Mouse (Mus musculus) midbrain, postnatal 0 days (tissue): ENCODE results near the gene 2410131K14Rik. TPM values are rescaled to one million over a fixed set of nuclear protein-coding genes. Genes with fewer than 3 reads are reported as not detected.
A peak's percentile ranks its signal among the peaks of the same experiment; 100 is the strongest.

Experiments used
- ATAC-seq: fragments of 200-750 bp; cut with Nextera tagmentation; 2 replicates; pipeline ENCODE4 v1.8.0; 2017; ENCODE audit warnings: moderate number of reproducible peaks, mild to moderate bottlenecking, moderate TSS enrichment, moderate library complexity; ENCODE audit not compliant: low FRiP score
- DNase-seq: peaks from one replicate; pipeline ENCODE4 v3.0.0-alpha.2; 2015; ENCODE audit warnings: low spot score
- H3K27ac ChIP-seq: fragments of 300-500 bp; sonication (generic); 2 replicates; pipeline ENCODE4 v1.5.1; 2014; ENCODE audit warnings: low read depth, mild to moderate bottlenecking, low read length, mixed read lengths
- H3K27me3 ChIP-seq: fragments of 300-500 bp; sonication (generic); 2 replicates; pipeline ENCODE4 v1.6.1; 2014; ENCODE audit warnings: low read length, control low read depth, mixed read lengths; ENCODE audit not compliant: insufficient read depth
- H3K36me3 ChIP-seq: fragments of 300-500 bp; sonication (generic); 2 replicates; pipeline ENCODE4 v1.6.1; 2014; ENCODE audit warnings: low read length, control low read depth, mixed read lengths; ENCODE audit not compliant: insufficient read depth
- H3K4me1 ChIP-seq: fragments of 300-500 bp; sonication (generic); 2 replicates; pipeline ENCODE4 v1.6.1; 2014; ENCODE audit warnings: mild to moderate bottlenecking, control low read depth, antibody characterized with exemption, low read length, mixed read lengths; ENCODE audit not compliant: insufficient read depth
- H3K4me2 ChIP-seq: fragments of 300-500 bp; sonication (generic); 2 replicates; pipeline ENCODE4 v1.6.1; 2014; ENCODE audit warnings: low read depth, mild to moderate bottlenecking, low read length, mixed read lengths; ENCODE audit not compliant: poor library complexity, severe bottlenecking
- H3K4me3 ChIP-seq: fragments of 300-500 bp; sonication (generic); 2 replicates; pipeline ENCODE4 v1.5.1; 2014; ENCODE audit warnings: low read depth, mild to moderate bottlenecking, low read length, moderate library complexity
- H3K9ac ChIP-seq: fragments of 300-500 bp; sonication (generic); replicated peaks from 2 replicates; pipeline ENCODE4 v1.6.1; 2014; ENCODE audit warnings: mild to moderate bottlenecking, low read length, moderate library complexity, mixed read lengths; ENCODE audit not compliant: poor library complexity, severe bottlenecking
- H3K9me3 ChIP-seq: fragments of 300-500 bp; sonication (generic); 2 replicates; pipeline ENCODE4 v1.6.1; 2016; ENCODE audit warnings: low read length, control low read depth
- CTCF ChIP-seq: IDR thresholded peaks from 2 replicates; pipeline ENCODE4 v1.5.1; 2016; ENCODE audit warnings: antibody characterized with exemption, mild to moderate bottlenecking
- WGBS: fragments of 180-500 bp; shearing (Covaris S2); extraction: QIAGEN DNeasy Blood & Tissue Kit; methylation state at CpG from one replicate; pipeline ENCODE4 v1.1.7; 2014; 5-methylcytosine and 5-hydroxymethylcytosine counted together
- polyA plus RNA-seq: library from polyadenylated mRNA; unstranded; fragments of >200 nt; fragmentation: Nextera tagmentation; extraction: Ambion mirVana; gene quantifications from 2 replicates; pipeline ENCODE4 v1.2.1, GENCODE M21; 2015
- total RNA-seq: library from RNA; depleted of rRNA; stranded (reverse); fragments of >200 nt; gene quantifications from 2 replicates; pipeline ENCODE4 v1.2.3, GENCODE M21; 2014; rRNA removed

2410131K14Rik gene
- total and polyA plus RNA-seq, 2 experiments from 2014 or later: 18.8 to 34.0 TPM

GRCm38 (mm10) chr5:118304970-118305618 is 60.1 kb downstream of the 2410131K14Rik start:
- Histone ChIP-seq H3K4me2 (no peak overlapping the region), H3K27ac (no peak overlapping the region), H3K4me3 (no peak overlapping the region), H3K9me3 (no peaks in the 10 kb centered on the region), H3K27me3 (no peaks in the 10 kb centered on the region), H3K4me1 (no peaks in the 10 kb centered on the region), H3K36me3 (no peaks in the 10 kb centered on the region), H3K9ac (no peak overlapping the region)
- no peak for ATAC-seq
- 90% methylated on average over 19 of the region's 19 CpGs for WGBS
- DNase-seq: no peak
- no peak for TF ChIP-seq CTCF

- Histone ChIP-seq H3K27me3 (no peaks in the 10 kb centered on the region), H3K4me3 (no peak overlapping the region), H3K4me2 (no peak overlapping the region), H3K27ac (no peak overlapping the region), H3K36me3 (no peaks in the 10 kb centered on the region), H3K4me1 (no peaks in the 10 kb centered on the region), H3K9me3 (no peaks in the 10 kb centered on the region), H3K9ac (no peak overlapping the region)
- DNase-seq: no peak
- TF ChIP-seq CTCF: no peak
- 88% methylated on average over 6 of the region's 6 CpGs for WGBS
- ATAC-seq: no peak
These were observed 65.4 kb downstream of the 2410131K14Rik start for GRCm38 (mm10) chr5:118310389-118310788.

- DNase-seq (no peak), ATAC-seq (no peak)
- H3K36me3 ChIP-seq: no peaks in the 10 kb centered on the region
- no peak overlapping the region for H3K9ac ChIP-seq
- H3K4me1 ChIP-seq: no peaks in the 10 kb centered on the region
- 70% methylated on average over 10 of the region's 10 CpGs for WGBS
- H3K9me3 ChIP-seq: no peaks in the 10 kb centered on the region
- no peaks in the 10 kb centered on the region for H3K27me3 ChIP-seq
- no peak for TF ChIP-seq CTCF
- no peak overlapping the region for H3K27ac ChIP-seq
- H3K4me3 ChIP-seq: no peak overlapping the region
- H3K4me2 ChIP-seq: no peak overlapping the region
These were observed 66.2 kb downstream of the 2410131K14Rik start for GRCm38 (mm10) chr5:118311251-118311650.

- Histone ChIP-seq H3K27ac (no peak overlapping the region), H3K9me3 (no peaks in the 10 kb centered on the region), H3K9ac (no peak overlapping the region), H3K27me3 (no peaks in the 10 kb centered on the region), H3K4me1 (no peaks in the 10 kb centered on the region), H3K4me2 (no peak overlapping the region), H3K4me3 (no peak overlapping the region), H3K36me3 (no peaks in the 10 kb centered on the region)
- DNase-seq (peak; percentile 27), ATAC-seq (no peak)
- TF ChIP-seq CTCF: no peak
- WGBS: 90% methylated on average over 6 of the region's 6 CpGs
These were observed 68.7 kb downstream of the 2410131K14Rik start for GRCm38 (mm10) chr5:118313766-118314165.

Other genes with a start within 250 kb of the 2410131K14Rik start
- gene Tesc, start 217.5 kb upstream of the 2410131K14Rik start, total RNA-seq: 3.6 and 4.7 TPM in 2 replicates
- 5.5 and 8.2 TPM in 2 replicates for gene Tesc, start 217.5 kb upstream of the 2410131K14Rik start, polyA plus RNA-seq
- 43.0 and 48.4 TPM in 2 replicates for gene Fbxw8, start 89.8 kb upstream of the 2410131K14Rik start, total RNA-seq
- gene Fbxw8, start 89.8 kb upstream of the 2410131K14Rik start, polyA plus RNA-seq: 13.6 and 14.4 TPM in 2 replicates
- 18.2 and 20.0 TPM in 2 replicates for gene Hrk, start 80.6 kb upstream of the 2410131K14Rik start, total RNA-seq
- 5.7 and 6.6 TPM in 2 replicates for gene Hrk, start 80.6 kb upstream of the 2410131K14Rik start, polyA plus RNA-seq
- 121 and 125 TPM in 2 replicates for gene Rnft2, start 111 bp upstream of the 2410131K14Rik start, total RNA-seq
- 14.3 and 15.0 TPM in 2 replicates for gene Rnft2, start 111 bp upstream of the 2410131K14Rik start, polyA plus RNA-seq